Mouse (Mus musculus): ENCODE measurements around the gene Olfr94. TPM values are rescaled to one million over a fixed set of nuclear protein-coding genes. Genes with fewer than 3 reads are reported as not detected.

Olfr94 gene
- polyA plus RNA-seq, 1 experiment, result not detected

GRCm38 (mm10) chr17:37161394-37161793, 39.4 kb downstream of the Olfr94 start, which contains the start of gene Olfr93:
Olfr93 (minus strand) TSS chr17:37161494.
- H3K4me3 ChIP-seq (replicated peaks; ENCODE audit: extremely low read depth, low read depth, low read length), result no peak within 1 kb of the TSS
- TF ChIP-seq CTCF (IDR thresholded peaks at IDR 0.05; ENCODE audit: insufficient read depth, low read length), result no peak
- no peak for TF ChIP-seq POLR2A (IDR thresholded peaks at IDR 0.05; ENCODE audit: borderline replicate concordance, extremely low read depth, low read depth, low read length)

More at GRCm38 (mm10) chr17:37161394-37161793, 39.4 kb downstream of the Olfr94 start, which contains the start of gene Olfr93:
- H3K4me1 ChIP-seq (ENCODE audit: control insufficient read depth, insufficient read depth, low read length), result no peaks in the 10 kb centered on the region
- no peak for DNase-seq

Other genes starting within 250 kb of the Olfr94 start
- 42.8 and 58.3 TPM in 2 replicates for gene Ppp1r11, start 249.3 kb downstream of the Olfr94 start, polyA plus RNA-seq (2012; rRNA removed)
- gene Znrd1, start 242.4 kb downstream of the Olfr94 start, polyA plus RNA-seq (2012; rRNA removed), result 23.8 and 30.3 TPM in 2 replicates
- gene Znrd1as, start 242.4 kb downstream of the Olfr94 start, polyA plus RNA-seq (2012; rRNA removed), result 1.1 and 1.4 TPM in 2 replicates
- 0.14 and 0.18 TPM in 2 replicates for gene 2410137M14Rik, start 219.8 kb downstream of the Olfr94 start, polyA plus RNA-seq (2012; rRNA removed)
- gene H2-M5, start 211.5 kb downstream of the Olfr94 start, polyA plus RNA-seq (2012; rRNA removed), result 0.58 and 1.2 TPM in 2 replicates
- 12.8 and 21.6 TPM in 2 replicates for gene Zfp57, start 199.8 kb downstream of the Olfr94 start, polyA plus RNA-seq (2012; rRNA removed)
- not detected in 2 replicates for gene Mog, start 177.6 kb downstream of the Olfr94 start, polyA plus RNA-seq (2012; rRNA removed)
- gene Gabbr1, start 155.0 kb downstream of the Olfr94 start, polyA plus RNA-seq (2012; rRNA removed), result 38.0 and 46.1 TPM in 2 replicates
- not detected in 2 replicates for gene Olfr90, start 112.5 kb downstream of the Olfr94 start, polyA plus RNA-seq (2012; rRNA removed)
- not detected in 2 replicates for gene Olfr91, start 102.7 kb downstream of the Olfr94 start, polyA plus RNA-seq (2012; rRNA removed)
- gene Olfr92, start 80.9 kb downstream of the Olfr94 start, polyA plus RNA-seq (2012; rRNA removed), result not detected in 2 replicates
- gene Olfr93, start 39.5 kb downstream of the Olfr94 start, polyA plus RNA-seq (2012; rRNA removed), result not detected in 2 replicates
- gene Ubd, start 7.1 kb downstream of the Olfr94 start, polyA plus RNA-seq (2012; rRNA removed), result not detected in 2 replicates
- gene Olfr95, start 12.1 kb upstream of the Olfr94 start, polyA plus RNA-seq (2012; rRNA removed), result not detected in 2 replicates
- gene Olfr96, start 19.2 kb upstream of the Olfr94 start, polyA plus RNA-seq (2012; rRNA removed), result not detected in 2 replicates
- gene Olfr97, start 36.3 kb upstream of the Olfr94 start, polyA plus RNA-seq (2012; rRNA removed), result not detected in 2 replicates
- gene Olfr98, start 62.8 kb upstream of the Olfr94 start, polyA plus RNA-seq (2012; rRNA removed), result not detected in 2 replicates
- gene H2-M3, start 69.2 kb upstream of the Olfr94 start, polyA plus RNA-seq (2012; rRNA removed), result 14.5 and 14.6 TPM in 2 replicates
- not detected in 2 replicates for gene Olfr99, start 82.5 kb upstream of the Olfr94 start, polyA plus RNA-seq (2012; rRNA removed)
- gene Olfr101, start 103.3 kb upstream of the Olfr94 start, polyA plus RNA-seq (2012; rRNA removed), result not detected in 2 replicates
- not detected in 2 replicates for gene Olfr102, start 116.1 kb upstream of the Olfr94 start, polyA plus RNA-seq (2012; rRNA removed)
- not detected in 2 replicates for gene Olfr103, start 138.7 kb upstream of the Olfr94 start, polyA plus RNA-seq (2012; rRNA removed)
- not detected in 2 replicates for gene Olfr104-ps, start 158.6 kb upstream of the Olfr94 start, polyA plus RNA-seq (2012; rRNA removed)
- not detected in 2 replicates for gene Olfr105-ps, start 178.0 kb upstream of the Olfr94 start, polyA plus RNA-seq (2012; rRNA removed)
- not detected in 2 replicates for gene Olfr106-ps, start 189.4 kb upstream of the Olfr94 start, polyA plus RNA-seq (2012; rRNA removed)
- gene Olfr107, start 198.2 kb upstream of the Olfr94 start, polyA plus RNA-seq (2012; rRNA removed), result not detected in 2 replicates
- not detected in 2 replicates for gene Olfr108, start 244.5 kb upstream of the Olfr94 start, polyA plus RNA-seq (2012; rRNA removed)

All from lung, adult 2 months (tissue).